Mouse (Mus musculus) spleen, adult 2 months (tissue): ENCODE data around the gene Igfbp2. TPM values are rescaled to one million over a fixed set of nuclear protein-coding genes. Genes with fewer than 3 reads are reported as not detected.

ENCODE experiments used
- DNase-seq, 2 experiments: peaks; one replicate each; pipeline versions ENCODE4 v3.0.0 to v3.0.0-alpha.2; 2012 to 2021; ENCODE audit warnings: low spot score in 2 of 2, low read depth in 1 of 2
- H3K27ac ChIP-seq: fragments of 200-500 bp; 2 replicates; pipeline ENCODE4 v1.5.1; 2012; ENCODE audit warnings: low read length, inconsistent platforms; ENCODE audit not compliant: insufficient read depth
- H3K27me3 ChIP-seq: fragments of 200-500 bp; 2 replicates; pipeline ENCODE4 v1.6.1; 2012; ENCODE audit warnings: mild to moderate bottlenecking, moderate library complexity, low read length, inconsistent platforms; ENCODE audit not compliant: control insufficient read depth, insufficient read depth
- H3K36me3 ChIP-seq: fragments of 200-500 bp; 2 replicates; pipeline ENCODE4 v1.6.1; 2012; ENCODE audit warnings: mild to moderate bottlenecking, low read length, inconsistent platforms; ENCODE audit not compliant: control insufficient read depth, insufficient read depth
- H3K4me1 ChIP-seq: fragments of 200-500 bp; 2 replicates; pipeline ENCODE4 v1.6.1; 2011; ENCODE audit warnings: inconsistent platforms; ENCODE audit not compliant: control insufficient read depth, insufficient read depth, insufficient read length
- H3K4me3 ChIP-seq: fragments of 200-500 bp; 2 replicates; pipeline ENCODE4 v1.5.1; 2011; ENCODE audit warnings: mild to moderate bottlenecking, inconsistent platforms; ENCODE audit not compliant: insufficient read depth, insufficient read length; ENCODE audit errors: extremely low read depth
- CTCF ChIP-seq: fragments of 200-500 bp; IDR thresholded peaks from 2 replicates; pipeline ENCODE4 v1.5.1; 2011; ENCODE audit warnings: mild to moderate bottlenecking, inconsistent platforms; ENCODE audit not compliant: insufficient read depth, insufficient read length, insufficient replicate concordance; ENCODE audit errors: extremely low read depth
- POLR2A ChIP-seq: fragments of 200-500 bp; IDR thresholded peaks from 2 replicates; pipeline ENCODE4 v1.6.1; 2011; ENCODE audit warnings: low read depth, low read length, inconsistent platforms
- WGBS: fragments of 180-500 bp; shearing (Covaris S2); methylation state at CpG from one replicate; pipeline ENCODE4 v1.1.7; 2018; 5-methylcytosine and 5-hydroxymethylcytosine counted together
- polyA plus RNA-seq: library from polyadenylated mRNA; depleted of rRNA; stranded (reverse); fragments of >200 nt; gene quantifications from 2 replicates; pipeline ENCODE4 v1.2.3, GENCODE M21; 2012

Igfbp2 gene
- polyA plus RNA-seq, 1 experiment, result 7.5 TPM

DNA sequence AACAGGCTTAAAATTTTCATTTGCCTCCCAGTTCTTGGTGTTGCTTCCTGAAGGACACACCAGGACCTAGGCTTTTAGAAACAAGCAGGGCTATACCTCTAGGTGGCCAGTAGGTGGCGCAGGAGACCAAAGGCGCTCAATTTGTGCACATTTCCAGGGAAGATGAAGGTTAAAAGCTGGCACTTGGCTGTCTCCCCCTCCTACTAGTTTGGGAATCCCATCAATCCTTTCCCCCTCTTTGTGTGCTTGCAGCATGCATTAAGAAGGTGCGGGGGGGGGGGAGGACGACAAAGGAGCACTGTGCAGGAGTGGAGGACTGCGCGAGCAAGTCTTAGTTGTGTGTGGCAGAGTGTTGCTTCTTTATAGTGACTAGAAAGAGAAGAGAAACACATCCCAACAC, 41.6 kb downstream of the Igfbp2 start:
- no peak overlapping the region for H3K27ac ChIP-seq
- H3K27me3 ChIP-seq, result peaks cover 3% of the 10 kb centered on the region; the same call in 1 of the 2 replicates
- H3K4me1 ChIP-seq, result no peaks in the 10 kb centered on the region
- TF ChIP-seq POLR2A (no peak), CTCF (peak; percentile 59; the same call in 1 of the 2 replicates)
- WGBS, result 34% methylated on average over 6 of the region's 6 CpGs
- DNase-seq, result peak in 1 of 2 experiments; percentile 30
- no peak overlapping the region for H3K4me3 ChIP-seq
- H3K36me3 ChIP-seq, result no peaks in the 10 kb centered on the region

- H3K27me3 ChIP-seq, result peaks cover 5% of the 10 kb centered on the region; the same call in 1 of the 2 replicates
- no peak overlapping the region for H3K4me3 ChIP-seq
- TF ChIP-seq CTCF, result no peak
- no peak for TF ChIP-seq POLR2A
- H3K36me3 ChIP-seq, result no peaks in the 10 kb centered on the region
- H3K4me1 ChIP-seq, result no peaks in the 10 kb centered on the region
- WGBS, result 84% methylated on average over 5 of the region's 5 CpGs
- no peak for DNase-seq
- H3K27ac ChIP-seq, result no peak overlapping the region
Measured at GRCm38 (mm10) chr1:72866417-72866816, 42.1 kb downstream of the Igfbp2 start.

DNA sequence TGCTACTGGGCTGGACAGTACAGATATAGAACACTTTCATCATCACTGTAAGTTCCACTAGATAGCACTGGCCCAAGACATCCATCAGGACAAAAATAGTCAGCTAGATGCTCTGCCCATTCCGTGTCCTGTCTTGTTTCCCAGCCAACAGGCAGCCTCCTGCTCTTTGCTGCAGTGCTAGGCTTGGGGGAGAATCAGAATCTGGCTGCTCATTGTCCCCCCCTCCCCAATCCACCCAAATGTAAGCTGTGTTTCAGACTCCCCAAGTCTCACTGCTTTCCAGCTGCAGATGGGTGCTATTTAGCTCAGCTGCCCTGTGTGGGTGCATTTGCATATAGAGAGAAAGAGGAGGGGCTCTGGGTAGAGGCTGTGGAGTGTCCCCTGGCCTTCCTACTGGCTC, 43.0 kb downstream of the Igfbp2 start:
- no peaks in the 10 kb centered on the region for H3K36me3 ChIP-seq
- no peaks in the 10 kb centered on the region for H3K4me1 ChIP-seq
- H3K4me3 ChIP-seq, result no peak overlapping the region
- H3K27ac ChIP-seq, result no peak overlapping the region
- whole genome bisulfite sequencing, result 70% methylated on average over 1 of the region's 1 CpGs
- TF ChIP-seq POLR2A (no peak), CTCF (no peak)
- DNase-seq, result no peak
- H3K27me3 ChIP-seq, result peaks cover 9% of the 10 kb centered on the region

GRCm38 (mm10) chr1:72868429-72869215, 44.3 kb downstream of the Igfbp2 start:
- peaks cover 13% of the 10 kb centered on the region for H3K27me3 ChIP-seq
- 36% methylated on average over 10 of the region's 10 CpGs for WGBS
- H3K4me1 ChIP-seq, result no peaks in the 10 kb centered on the region
- H3K4me3 ChIP-seq, result no peak overlapping the region
- TF ChIP-seq CTCF (no peak), POLR2A (no peak)
- no peak for DNase-seq
- H3K36me3 ChIP-seq, result no peaks in the 10 kb centered on the region
- no peak overlapping the region for H3K27ac ChIP-seq

GRCm38 (mm10) chr1:72869275-72869674, 45.0 kb downstream of the Igfbp2 start:
- no peak overlapping the region for H3K4me3 ChIP-seq
- H3K27me3 ChIP-seq, result peaks cover 19% of the 10 kb centered on the region
- no peak for DNase-seq
- no peak overlapping the region for H3K27ac ChIP-seq
- no peaks in the 10 kb centered on the region for H3K36me3 ChIP-seq
- no peaks in the 10 kb centered on the region for H3K4me1 ChIP-seq
- TF ChIP-seq CTCF (no peak), POLR2A (no peak)

GRCm38 (mm10) chr1:72869681-72870614, 45.6 kb downstream of the Igfbp2 start:
- 9% methylated on average over 22 of the region's 22 CpGs for WGBS
- TF ChIP-seq CTCF, result no peak
- TF ChIP-seq POLR2A, result no peak
- no peak overlapping the region for H3K27ac ChIP-seq

More at GRCm38 (mm10) chr1:72869681-72870614, 45.6 kb downstream of the Igfbp2 start:
- no peaks in the 10 kb centered on the region for H3K36me3 ChIP-seq
- peak overlapping the region; percentile 47; the same call in 1 of the 2 replicates for H3K4me3 ChIP-seq
- peaks cover 22% of the 10 kb centered on the region for H3K27me3 ChIP-seq
- peak; percentile 5 to 43 for DNase-seq
- no peaks in the 10 kb centered on the region for H3K4me1 ChIP-seq
